Mouse (Mus musculus): ENCODE data around the gene Ttc7. TPM values are rescaled to one million over a fixed set of nuclear protein-coding genes. Genes with fewer than 3 reads are reported as not detected.

The Ttc7 gene
- total RNA-seq, 2 experiments from 2014 or later, result 4.9 to 5.4 TPM

- no peak for DNase-seq
- intact Hi-C loops (cut with DNase I), result loop anchor here (5.0 kb wide), 1 partner anchor 40 kb away; no protein-coding TSS in a partner anchor
Measured at GRCm38 (mm10) chr17:87352106-87352897, 69.6 kb downstream of the Ttc7 start.

- intact Hi-C loops (cut with DNase I), result loop anchor here (5.0 kb wide), 1 partner anchor 39 kb away; no protein-coding TSS in a partner anchor
- DNase-seq, result no peak
Measured at GRCm38 (mm10) chr17:87352898-87353225, 70.2 kb downstream of the Ttc7 start.

GRCm38 (mm10) chr17:87353745-87354320 lies 71.1 kb downstream of the Ttc7 start:
- DNase-seq, result no peak
- intact Hi-C loops (cut with DNase I), result loop anchor here (5.0 kb wide), 1 partner anchor 38 kb away; no protein-coding TSS in a partner anchor

- no peak for DNase-seq
- intact Hi-C loops (cut with DNase I), result no loop called here
Measured at GRCm38 (mm10) chr17:87355456-87355855, 72.8 kb downstream of the Ttc7 start.

GRCm38 (mm10) chr17:87356261-87356660 lies 73.6 kb downstream of the Ttc7 start:
- intact Hi-C loops (cut with DNase I), result no loop called here
- DNase-seq, result no peak

GRCm38 (mm10) chr17:87357506-87357905 lies 74.8 kb downstream of the Ttc7 start:
- DNase-seq, result no peak
- intact Hi-C loops (cut with DNase I), result no loop called here

GRCm38 (mm10) chr17:87361132-87361531 lies 78.4 kb downstream of the Ttc7 start:
- DNase-seq, result no peak
- intact Hi-C loops (cut with DNase I), result no loop called here

- DNase-seq, result no peak
- intact Hi-C loops (cut with DNase I), result no loop called here
Measured at GRCm38 (mm10) chr17:87364108-87364507, 81.4 kb downstream of the Ttc7 start.

- intact Hi-C loops (cut with DNase I), result no loop called here
Measured at GRCm38 (mm10) chr17:87365268-87365667, 82.6 kb downstream of the Ttc7 start.

GRCm38 (mm10) chr17:87366520-87366919 lies 83.8 kb downstream of the Ttc7 start:
- no peak for DNase-seq
- intact Hi-C loops (cut with DNase I), result no loop called here

More at GRCm38 (mm10) chr17:87365268-87365667, 82.6 kb downstream of the Ttc7 start:
- DNase-seq, result no peak

GRCm38 (mm10) chr17:87367228-87367627 lies 84.5 kb downstream of the Ttc7 start:
- intact Hi-C loops (cut with DNase I), result no loop called here
- no peak for DNase-seq

- intact Hi-C loops (cut with DNase I), result no loop called here
- peak; percentile 83 to 88 for DNase-seq
Measured at GRCm38 (mm10) chr17:87367640-87368039, 85.0 kb downstream of the Ttc7 start.

- intact Hi-C loops (cut with DNase I), result no loop called here
Measured at GRCm38 (mm10) chr17:87368481-87368880, 85.8 kb downstream of the Ttc7 start.

GRCm38 (mm10) chr17:87369270-87369759 lies 86.6 kb downstream of the Ttc7 start:
- intact Hi-C loops (cut with DNase I), result no loop called here
- no peak for DNase-seq

More at GRCm38 (mm10) chr17:87368481-87368880, 85.8 kb downstream of the Ttc7 start:
- no peak for DNase-seq

- intact Hi-C loops (cut with DNase I), result no loop called here
- no peak for DNase-seq
Measured at GRCm38 (mm10) chr17:87372189-87372588, 89.5 kb downstream of the Ttc7 start.

- no peak for DNase-seq
- intact Hi-C loops (cut with DNase I), result no loop called here
Measured at GRCm38 (mm10) chr17:87373327-87373726, 90.6 kb downstream of the Ttc7 start.

GRCm38 (mm10) chr17:87375941-87376511 lies 93.3 kb downstream of the Ttc7 start:
- intact Hi-C loops (cut with DNase I), result loop anchor here (5.0 kb wide), 2 partner anchors 44 to 46 kb away; no protein-coding TSS in a partner anchor
- DNase-seq, result peak; percentile 58 to 62

GRCm38 (mm10) chr17:87376831-87377471 lies 94.3 kb downstream of the Ttc7 start:
- DNase-seq, result peak in 1 of 2 experiments; percentile 52
- intact Hi-C loops (cut with DNase I), result loop anchor here (5.0 kb wide), 2 partner anchors 45 kb away; no protein-coding TSS in a partner anchor

GRCm38 (mm10) chr17:87377536-87377935 lies 94.8 kb downstream of the Ttc7 start:
- no peak for DNase-seq
- intact Hi-C loops (cut with DNase I), result loop anchor here (5.0 kb wide), 2 partner anchors 45 kb away; no protein-coding TSS in a partner anchor

GRCm38 (mm10) chr17:87378354-87379159 lies 95.9 kb downstream of the Ttc7 start:
- intact Hi-C loops (cut with DNase I), result loop anchor here (5.0 kb wide), 2 partner anchors 44 to 46 kb away; no protein-coding TSS in a partner anchor
- peak in 1 of 2 experiments; percentile 41 for DNase-seq

Data from heart, postnatal 10 days (tissue).